Mouse (Mus musculus): ENCODE measurements around the gene Adamts16.
A peak's percentile ranks its signal among the peaks of the same experiment; 100 is the strongest.
"Not testable (repeated sequence)": the region's sequence is repeated elsewhere in the genome, so short reads cannot be mapped to it uniquely, and the experiment has no call there.

The Adamts16 gene

GRCm38 (mm10) chr13:70841421-70841904 lies at the start of gene Adamts16:
TSS of gene Adamts16 (minus strand) at chr13:70841811.
- DNase-seq (ENCODE audit: low spot score in 2 of 2), result no peak

DNA sequence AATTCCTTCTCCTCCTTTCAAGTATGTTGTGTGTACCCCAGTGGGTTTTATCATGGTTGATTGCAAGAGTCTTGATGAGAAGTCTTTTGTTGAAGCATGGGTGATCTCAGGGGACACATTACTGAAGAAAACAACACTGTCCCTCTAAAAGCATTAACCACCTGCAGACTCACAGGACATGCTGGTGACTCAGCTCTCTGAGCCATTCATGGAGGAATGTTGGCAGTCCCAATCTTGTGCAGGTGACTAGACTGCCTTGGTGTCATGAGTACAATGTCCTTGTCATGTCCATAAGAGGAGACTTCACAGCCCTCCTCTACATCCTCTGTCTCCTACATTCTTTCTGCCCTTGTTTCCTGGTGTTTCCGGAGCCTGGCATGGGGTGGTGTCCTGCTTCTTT lies 45.5 kb upstream of the Adamts16 start:
- no peak for DNase-seq (ENCODE audit: low spot score in 2 of 2)

DNA sequence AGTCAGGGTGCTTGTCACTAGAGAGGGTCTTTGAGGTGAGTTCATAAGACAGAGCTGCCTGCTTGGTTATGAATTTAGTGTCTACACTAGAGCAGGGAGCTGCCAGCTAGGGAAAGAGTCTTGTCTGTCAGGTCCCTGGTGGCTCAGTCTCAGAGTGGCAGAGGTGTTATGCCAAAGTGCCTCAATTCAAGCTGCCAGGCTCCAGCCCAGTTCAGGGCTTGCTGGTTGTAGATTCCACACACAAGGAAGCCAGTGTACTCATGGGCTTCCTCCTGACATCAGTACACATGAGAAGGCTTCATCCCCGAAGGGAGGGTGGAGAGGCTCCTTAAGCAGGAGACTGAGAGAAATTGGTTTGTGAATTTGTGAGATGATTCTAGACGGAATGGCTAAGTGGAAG lies 43.4 kb upstream of the Adamts16 start:
- DNase-seq (ENCODE audit: low spot score in 2 of 2), result no peak

DNA sequence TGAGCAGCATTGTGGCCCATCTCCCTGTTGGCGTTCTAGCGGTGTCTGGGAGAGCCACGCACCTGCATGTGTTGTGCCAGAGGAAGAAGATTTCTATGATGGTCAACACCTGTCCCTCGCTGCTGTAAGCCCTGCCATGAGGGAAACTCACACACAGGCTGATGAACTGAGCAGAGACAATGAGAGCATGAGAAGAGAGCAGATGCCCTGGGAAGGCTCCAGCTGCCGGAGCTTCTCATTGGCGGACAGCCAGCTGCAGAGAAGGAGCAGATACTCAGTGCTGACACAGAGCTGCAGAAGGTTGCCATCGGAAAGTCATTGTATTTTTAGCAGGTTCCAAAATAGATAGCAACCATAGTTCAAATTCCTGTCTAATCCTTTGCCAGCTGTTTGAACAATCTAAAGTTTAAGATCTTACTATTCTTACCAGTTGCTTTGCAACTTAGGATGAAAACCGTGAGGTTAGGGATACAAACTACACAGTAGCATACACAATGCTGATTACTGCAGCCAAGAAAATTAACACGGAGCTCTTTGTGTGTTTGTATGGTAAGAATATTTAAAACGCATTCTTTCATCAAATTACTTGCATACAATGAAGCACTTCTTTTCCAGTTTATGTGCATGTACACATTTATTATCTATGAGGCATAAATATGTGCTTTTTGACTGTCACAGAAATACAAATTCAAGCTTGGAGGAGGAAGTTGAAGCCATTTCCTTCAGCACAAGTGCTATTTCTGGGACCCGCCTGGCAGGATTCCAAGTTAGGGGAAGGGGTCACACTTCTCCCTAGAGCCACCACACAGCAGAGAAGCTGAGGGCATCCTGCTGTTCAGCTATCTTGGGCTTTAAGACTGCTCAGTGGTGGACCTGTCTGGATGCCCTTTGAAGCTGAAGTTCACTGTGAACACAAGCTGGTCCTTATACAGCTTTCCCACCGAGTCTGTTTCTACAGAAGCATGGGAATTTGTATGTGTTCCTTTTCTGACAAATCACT lies 42.6 kb upstream of the Adamts16 start:
- DNase-seq (ENCODE audit: low spot score in 2 of 2), result peak; percentile 75 to 77

GRCm38 (mm10) chr13:70879971-70880370 lies 38.4 kb upstream of the Adamts16 start:
- DNase-seq (ENCODE audit: low spot score in 2 of 2), result not testable (repeated sequence)

- no peak for DNase-seq (ENCODE audit: low spot score in 2 of 2)
Measured at GRCm38 (mm10) chr13:70877550-70877913, 35.9 kb upstream of the Adamts16 start.

DNA sequence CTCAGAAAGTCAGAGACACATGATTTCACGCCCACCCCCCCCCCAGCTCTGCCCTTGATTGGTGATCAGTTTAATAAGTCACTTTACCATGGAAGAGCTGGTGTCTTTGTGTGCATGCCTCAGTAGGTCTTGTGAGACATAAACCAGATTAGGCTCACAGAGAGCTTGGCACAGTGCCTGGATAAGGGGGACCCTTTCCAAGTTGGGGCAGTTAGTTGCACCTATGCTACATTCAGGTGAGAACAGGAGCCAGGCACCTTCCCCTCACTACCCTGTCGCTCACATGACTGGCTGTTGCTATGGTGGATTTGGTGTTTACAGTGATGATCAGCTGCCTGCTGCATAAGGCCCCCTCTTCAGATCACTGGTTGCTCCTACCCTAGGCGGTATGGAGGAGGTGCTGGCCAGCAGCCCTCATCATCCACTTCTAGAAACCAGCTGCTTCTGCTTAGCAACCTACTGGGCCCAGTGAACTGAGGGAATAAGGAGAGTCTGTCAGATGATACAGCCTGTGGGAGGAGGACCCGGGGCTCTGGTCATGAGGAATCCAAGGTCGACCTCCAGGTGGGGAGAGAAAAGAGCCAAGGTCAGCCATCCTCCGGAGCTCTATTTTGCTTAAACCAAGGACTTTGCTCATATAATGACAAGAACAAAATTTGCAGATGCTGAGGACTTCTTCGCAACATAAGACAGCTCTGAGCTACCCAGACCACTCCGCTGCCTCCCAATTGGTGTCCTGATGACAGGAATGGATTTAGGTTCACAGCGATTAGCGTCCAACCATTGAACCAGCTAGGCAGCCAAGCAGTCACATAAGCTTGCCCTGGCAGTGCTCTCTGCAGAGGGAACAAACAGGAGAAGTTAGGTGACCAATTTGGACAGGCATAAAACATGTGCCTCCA lies 35.3 kb upstream of the Adamts16 start:
- no peak for DNase-seq (ENCODE audit: low spot score in 2 of 2)

DNA sequence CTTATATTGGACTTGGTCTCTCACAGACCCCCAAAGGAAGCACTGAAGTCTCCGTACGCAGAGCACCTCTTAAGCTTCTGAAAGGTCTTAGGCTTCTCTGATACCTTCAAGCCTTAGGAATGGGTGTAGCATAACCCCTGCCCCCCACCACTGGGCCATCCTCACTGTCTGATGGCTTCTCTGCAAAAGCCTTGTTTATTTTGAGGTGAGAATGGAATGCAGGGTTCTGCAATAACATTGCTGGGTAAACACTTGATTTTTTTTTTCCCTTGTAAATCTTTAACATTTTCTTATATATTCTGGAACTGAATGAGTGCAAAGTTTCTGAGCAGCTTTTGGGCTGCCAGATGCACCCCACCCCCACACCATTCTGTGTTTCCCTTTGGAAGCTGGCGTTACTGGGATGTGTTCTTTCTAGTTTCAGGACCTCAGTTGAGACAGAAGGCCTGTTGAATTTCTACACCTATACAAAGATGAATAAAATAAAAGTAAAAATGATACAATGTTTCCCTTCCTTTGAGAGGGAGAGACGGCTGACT lies 33.9 kb upstream of the Adamts16 start:
- DNase-seq (ENCODE audit: low spot score in 2 of 2), result peak in 1 of 2 experiments; percentile 22

GRCm38 (mm10) chr13:70874741-70875140 lies 33.1 kb upstream of the Adamts16 start:
- DNase-seq (ENCODE audit: low spot score in 2 of 2), result no peak

DNA sequence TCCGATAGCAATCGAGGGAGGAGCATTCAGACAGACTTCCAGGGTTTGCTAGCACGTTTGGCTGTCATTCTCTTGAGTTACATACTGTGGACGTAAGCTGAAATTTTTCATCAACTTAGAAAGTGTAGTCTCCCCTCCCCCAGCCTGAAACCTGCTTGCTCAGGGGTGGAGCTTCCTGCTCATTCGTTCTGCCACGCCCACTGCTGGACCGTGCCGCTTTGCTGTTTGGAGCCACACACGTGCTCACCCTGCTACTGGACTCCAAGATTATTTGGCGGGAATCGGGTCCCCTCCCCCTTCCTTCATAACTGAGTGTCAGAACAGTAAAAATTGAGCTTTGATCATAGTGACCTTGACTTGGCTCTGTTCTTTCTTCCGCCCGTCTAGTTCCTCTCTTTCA lies 32.2 kb upstream of the Adamts16 start:
- not testable (repeated sequence) for DNase-seq (ENCODE audit: low spot score in 2 of 2)

DNA sequence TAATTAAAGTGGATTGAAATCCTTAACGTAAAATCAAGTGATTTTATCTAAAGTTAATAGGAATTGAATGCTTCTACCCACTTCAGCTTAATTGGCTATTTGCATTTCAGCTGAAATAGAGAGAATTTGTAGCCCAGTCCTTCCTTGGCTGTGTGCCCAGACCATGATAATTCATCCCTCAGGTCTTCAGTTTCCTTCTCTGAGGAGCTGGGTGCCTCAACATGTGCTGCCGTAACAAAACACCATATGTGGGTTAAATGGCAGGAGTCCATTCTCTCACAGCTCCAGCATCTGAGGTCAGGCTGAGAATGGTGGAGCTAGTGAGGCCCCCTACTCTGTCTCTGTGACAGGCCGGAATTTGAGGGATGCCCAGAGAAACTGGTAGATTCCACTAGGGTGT lies 29.4 kb upstream of the Adamts16 start:
- no peak for DNase-seq (ENCODE audit: low spot score in 2 of 2)

GRCm38 (mm10) chr13:70866971-70867625 lies 25.5 kb upstream of the Adamts16 start:
- no peak for DNase-seq (ENCODE audit: low spot score in 2 of 2)

DNA sequence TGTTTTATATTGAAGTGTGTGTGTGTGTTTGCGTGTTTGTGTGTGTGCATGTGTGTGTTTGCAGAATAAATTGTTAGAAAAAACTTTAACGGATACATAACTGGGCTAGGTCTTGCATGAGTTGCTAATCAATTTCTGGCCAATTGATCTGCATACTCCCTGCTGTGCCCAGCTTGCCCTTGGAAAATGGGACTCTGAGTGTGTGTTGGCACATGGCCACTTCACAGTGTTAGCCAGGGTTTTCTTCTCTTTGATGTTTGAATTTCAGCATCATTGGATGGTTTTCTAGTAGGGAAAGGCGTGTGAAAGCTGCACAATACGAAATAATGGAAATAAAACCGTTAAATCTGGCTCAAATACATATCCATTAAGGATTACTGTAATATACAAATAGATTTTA lies 24.3 kb upstream of the Adamts16 start:
- DNase-seq (ENCODE audit: low spot score in 2 of 2), result no peak

DNA sequence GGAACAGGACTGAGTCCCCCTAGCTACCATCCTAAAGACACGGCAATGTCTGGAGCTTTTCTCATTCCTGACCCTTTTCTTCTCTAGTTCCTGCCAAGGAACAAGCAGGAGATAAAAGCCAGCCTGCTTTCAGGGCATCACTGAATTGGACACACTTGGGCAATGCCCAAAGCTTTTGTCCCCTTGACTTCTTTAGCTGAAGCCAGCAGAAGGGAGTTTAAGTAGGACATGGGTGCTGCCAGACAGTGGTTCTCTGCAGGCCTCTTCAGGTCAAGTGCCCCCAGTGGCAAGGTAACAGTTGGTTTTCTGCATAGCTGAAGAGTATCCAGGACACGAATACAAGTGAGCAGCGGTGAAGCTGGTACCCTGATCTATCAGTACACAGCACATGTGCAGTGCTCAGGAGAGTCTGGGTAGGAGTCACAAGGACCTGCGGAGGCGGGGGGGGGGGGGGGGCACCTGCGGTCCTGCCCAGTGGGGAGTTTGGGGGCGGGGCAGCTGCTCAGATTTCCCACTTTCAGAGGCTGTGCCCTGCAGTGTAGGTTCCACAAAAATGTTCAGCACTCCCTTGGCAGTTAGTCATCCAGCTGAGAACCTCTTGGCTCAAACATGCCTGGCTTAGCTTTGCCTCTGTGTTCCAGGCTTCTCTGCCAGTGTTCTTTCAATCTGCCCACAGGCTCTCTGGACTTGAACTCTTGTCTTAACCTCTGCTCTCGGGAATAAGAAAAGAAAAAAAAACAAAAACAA lies 20.7 kb upstream of the Adamts16 start:
- DNase-seq (ENCODE audit: low spot score in 2 of 2), result peak in 1 of 2 experiments; percentile 20

DNA sequence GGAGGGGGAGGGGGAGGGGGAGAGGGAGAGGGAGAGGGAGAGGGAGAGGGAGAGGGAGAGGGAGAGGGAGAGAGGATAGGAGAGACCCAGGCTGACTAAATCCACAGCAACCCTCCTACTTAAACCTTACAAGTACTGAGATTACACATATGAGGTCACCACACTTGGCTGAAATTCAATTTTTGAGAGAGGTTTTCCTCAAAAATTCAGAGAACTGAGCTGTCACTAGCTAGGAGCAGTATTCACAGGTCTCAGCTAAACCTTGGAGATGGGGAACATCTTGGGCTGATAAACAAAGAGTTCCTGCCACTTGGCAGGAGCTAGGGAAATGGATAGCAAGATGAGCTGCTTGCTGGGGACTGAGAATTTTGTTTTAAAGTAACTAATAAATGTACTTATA lies 12.0 kb upstream of the Adamts16 start:
- DNase-seq (ENCODE audit: low spot score in 2 of 2), result no peak

DNA sequence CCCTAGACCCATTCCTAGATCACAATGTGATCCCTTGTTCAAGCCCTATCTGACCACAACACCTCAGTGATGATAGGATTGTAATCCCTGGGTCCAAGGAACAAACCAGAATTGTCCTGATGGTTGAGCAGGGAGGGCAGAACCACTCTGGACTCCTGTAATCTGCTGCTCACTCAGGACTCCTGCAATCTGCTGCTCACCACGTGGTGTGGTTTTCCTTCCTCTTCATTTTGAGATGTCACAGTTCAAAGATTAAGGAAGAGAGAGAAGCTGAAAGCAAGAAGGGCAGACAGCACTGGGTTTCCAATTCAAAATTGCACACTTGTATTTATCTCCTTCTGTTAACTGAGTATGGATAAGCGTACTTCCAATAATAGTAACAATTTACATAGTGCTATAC lies 5.3 kb upstream of the Adamts16 start:
- DNase-seq (ENCODE audit: low spot score in 2 of 2), result no peak

DNA sequence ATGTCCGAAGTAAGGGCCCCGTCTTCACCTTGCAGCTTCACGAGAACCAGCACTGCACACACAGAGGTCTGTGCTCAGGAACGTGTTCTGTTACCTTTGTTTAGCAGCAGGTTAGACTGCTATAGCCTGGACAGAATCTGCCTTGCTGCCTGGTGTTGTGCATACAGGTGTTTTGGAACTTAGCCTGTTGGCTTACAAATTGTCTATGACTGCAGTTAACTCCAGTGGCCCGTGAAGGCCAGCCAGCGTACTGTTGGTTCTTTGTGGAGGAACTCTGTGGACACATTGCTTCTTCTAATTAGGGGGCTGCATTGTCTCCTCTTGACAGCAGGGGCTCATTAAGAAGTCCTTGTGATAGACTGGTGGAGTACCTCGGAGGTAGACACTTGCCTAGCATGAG lies 3.9 kb upstream of the Adamts16 start:
- DNase-seq (ENCODE audit: low spot score in 2 of 2), result no peak

DNA sequence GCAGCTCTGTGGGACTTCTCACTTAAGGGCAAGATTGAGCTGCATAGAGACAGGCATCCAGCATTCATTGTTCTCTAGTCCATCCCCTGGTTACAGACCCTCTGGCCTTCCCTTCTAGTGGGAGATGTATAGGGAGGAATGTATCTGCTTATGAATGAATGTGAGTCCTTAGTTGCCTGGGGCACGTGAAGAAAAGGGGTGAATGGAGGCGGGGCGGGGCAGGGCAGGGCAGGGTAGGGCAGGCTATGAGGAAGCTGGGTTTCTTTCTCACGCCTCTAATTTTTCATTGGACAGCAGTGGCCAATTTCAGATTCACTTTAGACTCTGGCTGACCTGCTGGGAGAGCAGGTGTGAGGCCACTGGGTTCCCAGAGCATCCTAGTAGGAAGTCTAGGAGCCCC lies 515 bp upstream of the Adamts16 start:
- DNase-seq (ENCODE audit: low spot score in 2 of 2), result no peak

- peak; percentile 48 to 77 for DNase-seq (ENCODE audit: low spot score in 2 of 2)
Measured at GRCm38 (mm10) chr13:70840161-70840560, 1.4 kb downstream of the Adamts16 start.

DNA sequence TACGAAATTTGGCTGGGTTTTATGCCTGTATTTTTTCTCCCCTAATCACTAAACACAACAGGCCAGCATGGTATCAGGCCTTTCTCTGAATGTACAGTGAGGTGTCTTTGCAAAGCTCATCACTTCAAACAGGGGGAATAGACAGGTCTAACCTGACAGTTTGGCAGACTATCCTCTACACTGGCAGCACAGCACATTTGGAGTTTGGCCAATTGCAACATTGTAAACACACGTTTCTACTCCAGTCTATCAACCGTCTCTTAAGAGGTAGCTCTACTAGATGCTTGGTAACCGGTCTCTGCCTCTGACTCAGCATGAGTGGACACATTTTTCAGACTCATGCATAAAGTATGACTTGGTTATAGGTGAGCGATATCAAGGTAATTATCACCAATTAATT lies 4.0 kb downstream of the Adamts16 start:
- DNase-seq (ENCODE audit: low spot score in 2 of 2), result no peak

DNA sequence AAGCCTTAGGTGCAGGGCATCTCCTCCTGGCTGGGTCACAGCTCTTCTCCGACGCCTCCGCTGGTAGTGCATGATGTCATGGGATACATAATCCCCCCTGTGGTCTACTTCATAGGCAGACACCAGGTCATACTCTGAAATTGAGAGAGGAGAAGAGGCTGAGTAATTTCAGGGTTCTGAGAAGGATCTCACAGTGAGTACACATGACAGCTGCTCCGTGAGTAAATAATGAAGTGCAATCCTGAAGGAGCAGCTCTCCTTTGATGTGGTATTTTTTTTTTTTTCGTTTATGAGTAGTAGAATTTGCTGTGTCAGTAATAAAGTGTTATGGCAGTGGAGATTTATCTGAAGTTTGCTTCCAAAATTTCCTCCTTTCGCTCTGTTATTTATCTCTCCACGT lies 5.4 kb downstream of the Adamts16 start:
- no peak for DNase-seq (ENCODE audit: low spot score in 2 of 2)

Data from frontal cortex, postnatal 10 days (tissue).